Mouse (Mus musculus): ENCODE measurements around the gene 1810062G17Rik. TPM values are rescaled to one million over a fixed set of nuclear protein-coding genes. Genes with fewer than 3 reads are reported as not detected.

1810062G17Rik gene
- polyA plus RNA-seq, 1 experiment from 2014 or later, result 0.39 TPM

- Histone ChIP-seq H3K27ac (replicated peaks) (no peak overlapping the region), H3K27me3 (replicated peaks; ENCODE audit: low read depth, poor library complexity, severe bottlenecking) (peaks cover 59% of the 10 kb centered on the region), H3K9me3 (no peaks in the 10 kb centered on the region), H3K4me1 (peaks cover 10% of the 10 kb centered on the region), H3K4me3 (no peak overlapping the region), H3K36me3 (replicated peaks) (no peaks in the 10 kb centered on the region)
- DNase-seq (ENCODE audit: low spot score), result no peak
- WGBS, result 5% methylated on average over 4 of the region's 4 CpGs
Observed at GRCm38 (mm10) chr3:36522137-36522536, 46.4 kb downstream of the 1810062G17Rik start.

GRCm38 (mm10) chr3:36524466-36524865, 48.7 kb downstream of the 1810062G17Rik start:
- Histone ChIP-seq H3K27ac (replicated peaks) (no peak overlapping the region), H3K4me1 (peaks cover 10% of the 10 kb centered on the region), H3K27me3 (replicated peaks; ENCODE audit: low read depth, poor library complexity, severe bottlenecking) (peaks cover 47% of the 10 kb centered on the region), H3K4me3 (no peak overlapping the region), H3K36me3 (replicated peaks) (no peaks in the 10 kb centered on the region), H3K9me3 (no peaks in the 10 kb centered on the region)
- WGBS, result 82% methylated on average over 3 of the region's 3 CpGs
- DNase-seq (ENCODE audit: low spot score), result no peak

DNA sequence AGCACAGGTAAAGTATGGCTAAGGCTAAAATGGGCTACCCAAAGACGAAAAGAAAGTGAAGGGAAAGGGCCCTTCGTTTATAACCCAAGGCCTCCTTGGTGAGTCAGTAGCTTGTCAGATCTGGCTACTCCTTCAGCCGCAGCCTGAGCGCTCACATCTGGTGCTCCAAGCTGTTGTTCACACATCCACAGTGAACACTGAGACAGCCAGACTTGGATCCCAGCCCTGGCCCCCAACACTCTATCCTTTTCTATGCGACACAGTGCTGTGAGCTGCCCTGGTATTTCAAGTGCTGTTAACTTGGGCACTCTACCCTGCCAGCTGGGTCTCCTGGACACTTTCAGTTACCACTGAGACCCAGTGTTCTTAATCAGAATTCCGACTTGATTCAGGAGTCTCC, 54.6 kb downstream of the 1810062G17Rik start:
- H3K4me3 ChIP-seq, result no peak overlapping the region
- DNase-seq (ENCODE audit: low spot score), result no peak
- 92% methylated on average over 6 of the region's 6 CpGs for WGBS
- peaks cover 34% of the 10 kb centered on the region for H3K27me3 ChIP-seq (replicated peaks; ENCODE audit: low read depth, poor library complexity, severe bottlenecking)
- H3K27ac ChIP-seq (replicated peaks), result no peak overlapping the region
- H3K36me3 ChIP-seq (replicated peaks), result no peaks in the 10 kb centered on the region
- H3K4me1 ChIP-seq, result peaks cover 15% of the 10 kb centered on the region
- no peaks in the 10 kb centered on the region for H3K9me3 ChIP-seq

DNA sequence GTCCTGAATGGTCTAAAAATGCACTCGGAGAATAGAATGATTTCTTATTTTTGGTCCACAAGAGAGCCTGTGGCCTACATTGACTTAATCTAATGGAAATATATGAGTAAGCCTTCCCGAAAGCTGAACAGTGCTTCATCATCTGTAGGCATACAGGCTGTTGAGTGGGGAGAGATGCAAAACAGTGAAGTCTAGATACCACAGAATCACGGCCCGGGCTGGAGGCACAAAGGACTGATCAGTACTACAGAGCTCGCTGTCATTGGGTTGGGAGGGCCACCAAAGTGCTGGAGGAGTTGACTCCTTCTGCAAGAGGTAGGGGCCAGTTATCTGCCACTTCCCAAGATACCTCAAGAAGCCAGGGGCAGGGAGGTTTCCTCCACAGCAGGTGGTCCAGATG, 55.0 kb downstream of the 1810062G17Rik start:
- H3K27me3 ChIP-seq (replicated peaks; ENCODE audit: low read depth, poor library complexity, severe bottlenecking), result peaks cover 34% of the 10 kb centered on the region
- no peak for DNase-seq (ENCODE audit: low spot score)
- H3K9me3 ChIP-seq, result no peaks in the 10 kb centered on the region
- H3K4me1 ChIP-seq, result peaks cover 15% of the 10 kb centered on the region
- WGBS, result 70% methylated on average over 5 of the region's 5 CpGs
- no peak overlapping the region for H3K27ac ChIP-seq (replicated peaks)
- no peaks in the 10 kb centered on the region for H3K36me3 ChIP-seq (replicated peaks)
- no peak overlapping the region for H3K4me3 ChIP-seq

DNA sequence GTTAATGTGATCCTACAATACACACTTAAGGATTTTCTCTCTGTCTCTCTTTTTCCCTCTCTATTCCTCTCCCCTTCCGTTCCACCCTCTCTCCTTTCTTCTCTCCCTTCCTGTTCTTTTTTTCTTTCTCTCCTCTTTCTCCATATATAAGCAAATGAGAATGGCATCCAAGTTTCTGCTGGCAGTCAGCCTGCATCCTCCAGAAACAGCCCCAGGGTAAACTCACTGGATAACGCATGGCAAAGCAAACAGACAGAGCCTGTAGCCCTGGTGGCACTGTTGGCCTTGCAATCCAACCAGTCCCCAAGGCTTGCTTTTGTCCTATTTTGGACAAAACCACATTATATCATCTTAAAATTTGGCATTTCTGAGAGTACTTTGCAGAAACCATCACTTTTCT, 55.5 kb downstream of the 1810062G17Rik start:
- no peak for DNase-seq (ENCODE audit: low spot score)
- WGBS, result 25% methylated on average over 2 of the region's 2 CpGs
- Histone ChIP-seq H3K4me1 (peaks cover 15% of the 10 kb centered on the region), H3K27ac (replicated peaks) (no peak overlapping the region), H3K36me3 (replicated peaks) (no peaks in the 10 kb centered on the region), H3K4me3 (no peak overlapping the region), H3K27me3 (replicated peaks; ENCODE audit: low read depth, poor library complexity, severe bottlenecking) (peaks cover 34% of the 10 kb centered on the region), H3K9me3 (no peaks in the 10 kb centered on the region)

Small RNAs within 50 kb of the gene (microRNA-seq; reads per million reads assigned to microRNA genes)
- not detected for gene Mir7009

Other genes starting within 250 kb of the 1810062G17Rik start
- 104 and 116 TPM in 2 replicates for gene Anxa5, start within 50 bp of the 1810062G17Rik start, polyA plus RNA-seq (2016; fragmentation: Nextera tagmentation; extraction: Ambion mirVana)
- gene Gm11549, start 45.9 kb downstream of the 1810062G17Rik start, polyA plus RNA-seq (2016; fragmentation: Nextera tagmentation; extraction: Ambion mirVana), result not detected in 2 replicates
- gene Exosc9, start 76.7 kb downstream of the 1810062G17Rik start, polyA plus RNA-seq (2016; fragmentation: Nextera tagmentation; extraction: Ambion mirVana), result 98.2 and 102 TPM in 2 replicates
- gene Ccna2, start 96.2 kb downstream of the 1810062G17Rik start, polyA plus RNA-seq (2016; fragmentation: Nextera tagmentation; extraction: Ambion mirVana), result 225 and 229 TPM in 2 replicates
- gene Bbs7, start 137.5 kb downstream of the 1810062G17Rik start, polyA plus RNA-seq (2016; fragmentation: Nextera tagmentation; extraction: Ambion mirVana), result 16.2 and 17.5 TPM in 2 replicates
- gene Trpc3, start 214.2 kb downstream of the 1810062G17Rik start, polyA plus RNA-seq (2016; fragmentation: Nextera tagmentation; extraction: Ambion mirVana), result 2.7 and 3.5 TPM in 2 replicates

Measured in embryonic facial prominence, embryonic 10.5 days (tissue).